ENCODE assay signal across 26 mouse cellular contexts in the genomic region with DNA sequence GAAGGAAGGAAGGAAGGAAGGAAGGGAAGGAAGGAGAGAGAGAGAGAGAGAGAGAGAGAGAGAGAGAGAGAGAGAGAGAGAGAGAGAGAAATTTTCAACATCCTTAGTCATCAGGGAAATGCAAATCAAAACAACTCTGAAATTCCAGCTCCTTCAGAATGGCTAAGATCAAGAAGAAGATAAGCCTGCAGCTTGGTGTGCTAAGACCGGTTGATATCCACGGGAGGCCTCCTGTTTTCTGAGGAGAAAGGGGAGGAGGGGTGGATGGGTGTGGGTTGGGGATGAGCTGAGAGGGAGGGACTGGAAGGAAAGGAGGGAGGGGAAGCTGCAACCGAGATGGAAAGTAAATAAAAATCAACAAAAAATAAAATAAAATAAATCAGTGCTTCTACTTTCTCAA. TPM values are rescaled to one million over a fixed set of nuclear protein-coding genes. Genes with fewer than 3 reads are reported as not detected.
"Had no signal": no experiment of that assay in that cellular context is flagged by ENCODE, and none has a peak within 500 bp of the region (broad histone marks: within the 10 kb centered on the region; RNA-seq: fewer than 3 reads in every experiment).

No protein-coding gene starts in this region.

- DNase-seq: kidney, adult 18-20 months; kidney, adult 9 months; kidney, postnatal 25 days; left cerebral cortex, postnatal 4 days; lung, adult 2 months; lung, postnatal 36 days; retina, postnatal 1 day; right cerebral cortex, postnatal 25 days; spleen, adult 18-20 months; thymus, postnatal 25 days had no signal

- H3K9ac ChIP-seq: limb, embryonic 12.5 days; limb, embryonic 15.5 days; liver, embryonic 15.5 days; midbrain, embryonic 13.5 days; neural tube, embryonic 13.5 days; stomach, embryonic 15.5 days had no signal

- H3K27me3 ChIP-seq: limb, embryonic 12.5 days; limb, embryonic 15.5 days; liver, embryonic 15.5 days; midbrain, embryonic 13.5 days; neural tube, embryonic 13.5 days; stomach, embryonic 15.5 days had no signal

- H3K4me2 ChIP-seq: limb, embryonic 12.5 days; limb, embryonic 15.5 days; liver, embryonic 15.5 days; midbrain, embryonic 13.5 days; neural tube, embryonic 13.5 days; stomach, embryonic 15.5 days had no signal

- H3K9me3 ChIP-seq: limb, embryonic 12.5 days; limb, embryonic 15.5 days; liver, embryonic 15.5 days; megakaryocyte, embryonic 14.5 days; midbrain, embryonic 10.5 days; midbrain, embryonic 13.5 days; neural tube, embryonic 13.5 days; stomach, embryonic 15.5 days had no signal

- H3K36me3 ChIP-seq: limb, embryonic 12.5 days; limb, embryonic 15.5 days; liver, embryonic 15.5 days; midbrain, embryonic 10.5 days; midbrain, embryonic 13.5 days; neural tube, embryonic 13.5 days; stomach, embryonic 15.5 days had no signal

- ATAC-seq: midbrain, embryonic 13.5 days; midbrain, embryonic 16.5 days had no signal

- H3K4me1 ChIP-seq: midbrain, embryonic 13.5 days had no signal

- H3K4me3 ChIP-seq: limb, embryonic 12.5 days; limb, embryonic 15.5 days; liver, embryonic 15.5 days; megakaryocyte, embryonic 14.5 days; midbrain, embryonic 10.5 days; midbrain, embryonic 13.5 days; myocyte; neural tube, embryonic 13.5 days; stomach, embryonic 15.5 days had no signal

- H3K27ac ChIP-seq: limb, embryonic 12.5 days; limb, embryonic 15.5 days; midbrain, embryonic 10.5 days; midbrain, embryonic 13.5 days; neural tube, embryonic 13.5 days; stomach, embryonic 15.5 days had no signal

RNA-seq across cellular contexts. Expression of a gene that starts 1.0 kb away (rescaled TPM):
- total RNA-seq: layer of hippocampus, postnatal 14 days; left cerebral cortex, postnatal 14 days; left cerebral cortex, postnatal 4 days; monocyte, adult 5-6 weeks; neutrophil, adult 5-6 weeks had no signal
- polyA plus RNA-seq: midbrain, embryonic 10.5 days; midbrain, embryonic 13.5 days; midbrain, embryonic 16.5 days; neural tube, embryonic 13.5 days had no signal

RNA-seq across cellular contexts. Expression of a gene that starts 6.3 kb away (rescaled TPM):
- total RNA-seq: monocyte, adult 5-6 weeks had no signal

RNA-seq across cellular contexts. Expression of a gene that starts 38.3 kb away (rescaled TPM):
- total RNA-seq: monocyte, adult 5-6 weeks; neutrophil, adult 5-6 weeks had no signal
- polyA plus RNA-seq: limb, embryonic 12.5 days had no signal

RNA-seq across cellular contexts. Expression of a gene that starts 57.8 kb away (rescaled TPM):
- total RNA-seq: layer of hippocampus, postnatal 14 days; left cerebral cortex, adult 8-10 months; left cerebral cortex, postnatal 14 days; left cerebral cortex, postnatal 4 days; monocyte, adult 5-6 weeks; neutrophil, adult 5-6 weeks had no signal
- polyA plus RNA-seq: midbrain, embryonic 10.5 days; midbrain, embryonic 13.5 days; midbrain, embryonic 16.5 days; thymus, postnatal 0 days had no signal
